Mouse (Mus musculus): Measurements from ENCODE around the gene Olfr1361. TPM values are rescaled to one million over a fixed set of nuclear protein-coding genes. Genes with fewer than 3 reads are reported as not detected.

Gene Olfr1361
- total RNA-seq (2014; rRNA removed) (not detected in 2 replicates), polyA plus RNA-seq (2015; fragmentation: Nextera tagmentation; extraction: Ambion mirVana) (not detected in 2 replicates)

DNA sequence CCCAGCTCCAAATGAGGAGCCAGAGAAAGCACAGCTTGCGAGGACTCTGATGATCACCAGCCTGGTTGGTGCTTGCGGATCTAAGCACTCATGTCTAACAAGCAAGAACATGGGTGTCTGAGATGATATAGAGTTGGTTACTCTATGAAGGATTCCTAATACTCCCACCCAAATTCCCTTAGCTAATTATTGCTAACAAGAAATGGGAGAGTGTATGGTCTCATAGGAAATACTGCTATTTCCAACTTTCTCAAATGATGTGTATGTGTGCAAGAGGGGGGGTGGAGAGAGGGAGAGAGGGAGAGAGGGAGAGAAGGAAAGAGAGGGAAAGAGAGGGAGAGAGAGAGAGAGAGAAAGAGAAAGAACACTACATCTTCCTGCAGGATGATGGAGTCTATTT, at the start of gene Olfr1361:
Gene Olfr1361 (minus strand): TSS at position 101 of the 400 bp plus-strand sequence.
- DNase-seq (no peak), ATAC-seq (no peak)
- Histone ChIP-seq H3K4me1 (ENCODE audit: insufficient read depth) (no peaks in the 10 kb centered on the region), H3K4me2 (ENCODE audit: low read depth) (no peak within 1 kb of the TSS), H3K9me3 (ENCODE audit: low read length) (no peaks in the 10 kb centered on the region), H3K27me3 (ENCODE audit: insufficient read depth, low read length) (no peaks in the 10 kb centered on the region), H3K36me3 (ENCODE audit: insufficient read depth) (no peaks in the 10 kb centered on the region), H3K27ac (ENCODE audit: low read depth, low read length) (no peak within 1 kb of the TSS), H3K4me3 (ENCODE audit: low read depth, low read length) (no peak within 1 kb of the TSS), H3K9ac (no peak within 1 kb of the TSS)
- no peak for TF ChIP-seq CTCF (IDR thresholded peaks at IDR 0.05; ENCODE audit: low read depth)
- 87% methylated on average over 2 of the region's 2 CpGs for WGBS

DNA sequence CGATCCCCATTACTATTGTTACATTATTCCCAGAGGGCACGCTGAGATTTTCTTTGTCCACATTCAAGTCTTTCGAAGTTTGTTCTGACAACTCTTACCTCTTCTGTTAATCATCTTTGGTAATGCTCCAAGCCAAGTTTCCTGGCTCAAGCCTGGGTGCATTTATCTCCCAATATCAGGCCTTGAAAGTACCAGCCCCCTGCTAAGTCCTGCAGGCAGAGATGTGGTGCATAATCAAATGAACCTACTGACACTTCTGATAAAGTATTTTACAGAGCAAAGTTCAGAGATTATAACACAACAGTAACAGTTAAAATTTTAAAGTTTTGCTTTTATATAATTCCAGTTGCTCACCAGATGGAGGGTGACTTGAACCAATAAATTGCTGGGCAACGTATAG, 48.5 kb upstream of the Olfr1361 start:
- TF ChIP-seq CTCF (IDR thresholded peaks at IDR 0.05; ENCODE audit: low read depth): no peak
- H3K4me2 ChIP-seq (ENCODE audit: low read depth): peak overlapping the region; percentile 65
- H3K27me3 ChIP-seq (ENCODE audit: insufficient read depth, low read length): no peaks in the 10 kb centered on the region
- DNase-seq (no peak), ATAC-seq (no peak)
- no peaks in the 10 kb centered on the region for H3K9me3 ChIP-seq (ENCODE audit: low read length)
- 18% methylated on average over 4 of the region's 4 CpGs for WGBS
- H3K4me3 ChIP-seq (ENCODE audit: low read depth, low read length): peak overlapping the region; percentile 64
- H3K9ac ChIP-seq: peak overlapping the region; percentile 47; the same call in 1 of the 2 replicates
- H3K36me3 ChIP-seq (ENCODE audit: insufficient read depth): no peaks in the 10 kb centered on the region
- H3K4me1 ChIP-seq (ENCODE audit: insufficient read depth): peaks cover 6% of the 10 kb centered on the region; the same call in 1 of the 2 replicates
- no peak overlapping the region for H3K27ac ChIP-seq (ENCODE audit: low read depth, low read length)

DNA sequence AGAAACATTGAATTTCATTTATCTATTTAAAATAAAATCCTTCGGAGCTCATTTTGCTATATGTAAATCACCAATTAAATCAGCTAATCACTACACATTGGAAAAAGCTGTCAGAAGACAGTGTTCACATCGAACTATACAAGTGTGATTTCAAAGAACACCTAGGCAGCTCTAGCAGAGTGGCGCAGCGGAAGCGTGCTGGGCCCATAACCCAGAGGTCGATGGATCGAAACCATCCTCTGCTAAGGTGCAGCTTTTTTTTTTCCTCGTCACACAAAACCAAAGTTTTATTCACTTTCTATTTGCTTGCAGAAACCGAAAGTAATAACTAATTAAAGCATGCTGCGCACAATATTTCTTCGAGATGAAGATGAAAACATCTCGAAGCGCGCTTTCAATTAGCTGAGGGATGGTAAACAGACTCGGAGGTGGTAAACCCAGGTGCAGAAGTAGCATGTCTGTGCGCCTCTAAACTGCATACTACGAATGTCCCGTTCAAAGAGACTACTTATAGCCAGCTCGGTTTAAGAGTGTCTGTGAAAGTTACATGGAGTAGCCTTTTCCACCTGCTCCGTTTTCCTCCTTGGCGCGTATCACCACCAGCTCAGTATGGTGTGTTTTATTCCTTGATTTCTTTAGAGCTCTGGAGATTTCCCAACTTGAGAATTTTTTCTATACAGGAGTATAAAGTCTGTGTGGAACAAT, 47.8 kb upstream of the Olfr1361 start:
- peaks cover 6% of the 10 kb centered on the region; the same call in 1 of the 2 replicates for H3K4me1 ChIP-seq (ENCODE audit: insufficient read depth)
- no peak overlapping the region for H3K27ac ChIP-seq (ENCODE audit: low read depth, low read length)
- 2% methylated on average over 22 of the region's 22 CpGs for WGBS
- H3K36me3 ChIP-seq (ENCODE audit: insufficient read depth): no peaks in the 10 kb centered on the region
- peak overlapping the region; percentile 65 for H3K4me2 ChIP-seq (ENCODE audit: low read depth)
- H3K9me3 ChIP-seq (ENCODE audit: low read length): no peaks in the 10 kb centered on the region
- peak overlapping the region; percentile 55 for H3K9ac ChIP-seq
- ATAC-seq (peak; percentile 87), DNase-seq (peak; percentile 91)
- peak overlapping the region; percentile 64 for H3K4me3 ChIP-seq (ENCODE audit: low read depth, low read length)
- TF ChIP-seq CTCF (IDR thresholded peaks at IDR 0.05; ENCODE audit: low read depth): no peak
- H3K27me3 ChIP-seq (ENCODE audit: insufficient read depth, low read length): no peaks in the 10 kb centered on the region

DNA sequence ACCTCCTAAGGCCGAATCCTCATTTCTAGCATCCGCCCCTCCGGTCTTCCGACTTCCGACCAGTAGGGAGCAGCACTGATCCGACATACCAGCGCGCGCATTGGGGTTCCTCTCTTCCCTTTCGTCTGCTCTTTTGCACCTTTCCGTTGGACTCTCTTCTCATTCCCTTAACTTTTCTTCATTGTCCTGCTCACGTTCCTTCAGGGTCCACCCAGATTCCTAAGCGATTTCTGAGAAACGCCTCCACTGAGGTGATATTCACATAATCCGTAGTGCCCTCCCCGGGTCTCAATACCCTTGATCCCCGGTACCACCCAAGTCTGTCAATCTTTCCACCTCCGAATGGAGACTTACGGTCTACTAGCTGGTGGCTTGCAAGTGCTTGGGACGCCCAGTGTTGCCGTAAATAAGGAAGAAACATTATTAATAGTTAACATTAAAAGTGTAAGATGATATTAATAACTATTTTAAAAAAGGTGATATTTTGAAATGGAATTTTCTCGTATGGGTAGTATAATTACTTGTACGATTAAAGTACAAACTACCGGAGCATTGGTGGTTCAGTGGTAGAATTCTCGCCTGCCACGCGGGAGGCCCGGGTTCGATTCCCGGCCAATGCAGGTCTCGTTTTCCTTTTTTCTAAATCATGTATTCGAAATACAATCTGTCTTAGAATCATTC, 47.0 kb upstream of the Olfr1361 start:
- peak overlapping the region; percentile 25 for H3K4me2 ChIP-seq (ENCODE audit: low read depth)
- under 1% methylated on average over 32 of the region's 32 CpGs for WGBS
- H3K9ac ChIP-seq: peak overlapping the region; percentile 55
- no peaks in the 10 kb centered on the region for H3K27me3 ChIP-seq (ENCODE audit: insufficient read depth, low read length)
- peaks cover 3% of the 10 kb centered on the region; the same call in 1 of the 2 replicates for H3K4me1 ChIP-seq (ENCODE audit: insufficient read depth)
- H3K9me3 ChIP-seq (ENCODE audit: low read length): no peaks in the 10 kb centered on the region
- DNase-seq (peak; percentile 93), ATAC-seq (peak; percentile 86)
- H3K4me3 ChIP-seq (ENCODE audit: low read depth, low read length): peak overlapping the region; percentile 64
- H3K27ac ChIP-seq (ENCODE audit: low read depth, low read length): peak overlapping the region; percentile 77
- TF ChIP-seq CTCF (IDR thresholded peaks at IDR 0.05; ENCODE audit: low read depth): peak; percentile 84
- H3K36me3 ChIP-seq (ENCODE audit: insufficient read depth): no peaks in the 10 kb centered on the region

DNA sequence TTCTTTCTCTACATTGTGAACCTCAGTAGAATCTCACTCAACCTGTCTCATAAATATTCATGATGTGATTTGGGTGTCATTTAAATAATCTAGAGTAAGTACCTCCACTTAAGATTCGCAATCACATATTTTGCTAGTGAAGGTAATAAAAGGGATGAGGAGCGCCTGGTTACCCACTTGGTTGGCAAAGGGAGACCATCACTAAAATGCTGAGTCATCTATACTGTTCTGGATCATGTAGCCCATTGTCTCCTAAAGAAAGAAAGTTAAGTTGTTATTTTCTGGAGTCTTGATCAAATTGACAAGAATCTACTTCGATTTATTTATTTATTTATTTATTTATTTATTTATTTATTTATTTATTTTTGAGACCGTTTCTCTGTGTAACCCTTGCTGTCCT, 43.5 kb upstream of the Olfr1361 start:
- no peak for DNase-seq
- Histone ChIP-seq H3K27me3 (ENCODE audit: insufficient read depth, low read length) (no peaks in the 10 kb centered on the region), H3K9ac (no peak overlapping the region), H3K9me3 (ENCODE audit: low read length) (no peaks in the 10 kb centered on the region), H3K36me3 (ENCODE audit: insufficient read depth) (no peaks in the 10 kb centered on the region), H3K4me1 (ENCODE audit: insufficient read depth) (no peaks in the 10 kb centered on the region), H3K27ac (ENCODE audit: low read depth, low read length) (no peak overlapping the region), H3K4me3 (ENCODE audit: low read depth, low read length) (no peak overlapping the region), H3K4me2 (ENCODE audit: low read depth) (no peak overlapping the region)
- TF ChIP-seq CTCF (IDR thresholded peaks at IDR 0.05; ENCODE audit: low read depth): no peak
- ATAC-seq: no peak
- 67% methylated on average over 4 of the region's 4 CpGs for WGBS

DNA sequence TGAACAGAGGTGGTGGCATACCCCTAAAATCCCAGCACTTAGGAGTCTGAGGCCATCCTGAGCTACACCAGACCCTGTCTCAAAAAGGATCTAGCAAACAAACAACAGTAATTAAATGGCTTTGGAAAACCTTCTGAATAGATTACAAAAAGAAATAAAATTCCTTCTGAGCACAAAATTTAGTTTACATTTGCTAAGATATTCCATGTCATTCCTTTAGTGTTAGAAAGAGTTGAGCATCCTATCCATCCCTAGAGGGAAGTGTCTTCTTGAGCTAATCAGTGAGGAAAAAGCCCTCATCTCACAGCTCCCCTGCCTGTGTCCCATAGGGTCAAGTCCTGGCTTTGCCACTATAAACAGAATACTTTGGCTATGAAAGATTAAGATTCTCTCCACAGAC, 34.6 kb upstream of the Olfr1361 start, which contains the start of gene Olfr1359:
Gene Olfr1359 (plus strand): TSS at position 301 of the 400 bp plus-strand sequence.
- H3K4me2 ChIP-seq (ENCODE audit: low read depth): no peak within 1 kb of the TSS
- H3K9ac ChIP-seq: no peak within 1 kb of the TSS
- no peaks in the 10 kb centered on the region for H3K9me3 ChIP-seq (ENCODE audit: low read length)
- H3K4me1 ChIP-seq (ENCODE audit: insufficient read depth): no peaks in the 10 kb centered on the region
- H3K27ac ChIP-seq (ENCODE audit: low read depth, low read length): no peak within 1 kb of the TSS
- ATAC-seq: no peak
- no peak for TF ChIP-seq CTCF (IDR thresholded peaks at IDR 0.05; ENCODE audit: low read depth)
- no peak within 1 kb of the TSS for H3K4me3 ChIP-seq (ENCODE audit: low read depth, low read length)
- H3K27me3 ChIP-seq (ENCODE audit: insufficient read depth, low read length): no peaks in the 10 kb centered on the region
- no peaks in the 10 kb centered on the region for H3K36me3 ChIP-seq (ENCODE audit: insufficient read depth)
- no peak for DNase-seq

DNA sequence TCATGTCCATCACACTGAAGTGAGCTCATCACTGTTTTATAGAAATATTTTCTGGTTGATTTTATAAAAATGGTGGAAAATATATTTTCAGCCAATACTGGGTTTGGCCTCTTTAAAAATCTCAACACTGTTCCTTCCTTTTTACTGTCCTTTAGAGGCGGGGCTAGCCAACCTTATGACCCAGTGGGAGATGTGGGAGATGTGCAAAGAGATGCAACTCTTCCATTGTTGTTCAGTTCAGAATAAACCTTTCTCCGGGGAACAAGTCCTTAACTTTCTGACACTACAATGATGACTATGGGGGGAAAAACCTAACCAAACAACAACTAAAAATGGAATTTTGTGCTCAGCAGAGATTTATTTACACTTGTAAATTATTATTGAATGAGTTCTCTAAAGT, 14.1 kb upstream of the Olfr1361 start, which contains the start of gene Olfr1360:
Gene Olfr1360 (minus strand): TSS at position 101 of the 400 bp plus-strand sequence.
- Histone ChIP-seq H3K36me3 (ENCODE audit: insufficient read depth) (no peaks in the 10 kb centered on the region), H3K27ac (ENCODE audit: low read depth, low read length) (no peak within 1 kb of the TSS), H3K27me3 (ENCODE audit: insufficient read depth, low read length) (no peaks in the 10 kb centered on the region), H3K9me3 (ENCODE audit: low read length) (no peaks in the 10 kb centered on the region), H3K4me1 (ENCODE audit: insufficient read depth) (no peaks in the 10 kb centered on the region), H3K4me2 (ENCODE audit: low read depth) (no peak within 1 kb of the TSS), H3K9ac (no peak within 1 kb of the TSS), H3K4me3 (ENCODE audit: low read depth, low read length) (no peak within 1 kb of the TSS)
- WGBS: 83% methylated on average over 2 of the region's 2 CpGs
- ATAC-seq (no peak), DNase-seq (no peak)
- no peak for TF ChIP-seq CTCF (IDR thresholded peaks at IDR 0.05; ENCODE audit: low read depth)
